Mouse (Mus musculus): Measurements from ENCODE around the gene Gm11060.

GRCm38 (mm10) chr2:105141371-105141770, 49.6 kb downstream of the Gm11060 start:
- TF ChIP-seq POLR2A (IDR thresholded peaks at IDR 0.05; ENCODE audit: low read depth, low read length) (no peak), ELF1 (IDR thresholded peaks at IDR 0.05; ENCODE audit: low read depth, low read length) (no peak), CTCF (conservative IDR thresholded peaks at IDR 0.05 in 1 of 2, IDR thresholded peaks at IDR 0.05 in 1 of 2; ENCODE audit: low read depth in 2 of 2, low read length in 2 of 2) (no peak), TCF12 (IDR thresholded peaks at IDR 0.05; ENCODE audit: low read depth, low read length) (no peak), GABPA (IDR thresholded peaks at IDR 0.05; ENCODE audit: insufficient replicate concordance, low read depth, low read length) (no peak), MYC (IDR thresholded peaks at IDR 0.05; ENCODE audit: low read depth, low read length) (no peak), EP300 (IDR thresholded peaks at IDR 0.05; ENCODE audit: low read length) (no peak)

Data from CH12.LX (cell line).